Comparison of ENCODE assay signal across 27 mouse cellular contexts in genomic region chr4:154236001-154236400, GRCm38 (mm10).
DNase-seq lines count a peak whose midpoint lies in the region; ATAC-seq lines count a peak whose summit lies in the region.
"Had no signal": no experiment of that assay in that cellular context is flagged by ENCODE, and none has a peak within 500 bp of the region (broad histone marks: within the 10 kb centered on the region; RNA-seq: fewer than 3 reads in every experiment).

No protein-coding gene starts in this region.

- peaks cover 61% of the 10 kb centered on the region for H3K4me1 ChIP-seq in kidney, embryonic 15.5 days
- peaks cover 53% of the 10 kb centered on the region for H3K4me1 ChIP-seq in embryonic facial prominence, embryonic 12.5 days
- peaks cover 99% of the 10 kb centered on the region for H3K4me1 ChIP-seq in embryonic facial prominence, embryonic 15.5 days
- H3K4me1 ChIP-seq in stomach, embryonic 15.5 days = peaks cover 21% of the 10 kb centered on the region; the same call in 1 of the 2 replicates

- H3K36me3 ChIP-seq in kidney, embryonic 15.5 days = no peaks in the 10 kb centered on the region
- H3K36me3 ChIP-seq in embryonic facial prominence, embryonic 12.5 days = no peaks in the 10 kb centered on the region
- H3K36me3 ChIP-seq in embryonic facial prominence, embryonic 15.5 days = no peaks in the 10 kb centered on the region
- no peaks in the 10 kb centered on the region for H3K36me3 ChIP-seq in stomach, embryonic 15.5 days
- H3K36me3 ChIP-seq: G1E; intestine, embryonic 15.5 days; neural tube, embryonic 12.5 days had no signal

- ATAC-seq in kidney, embryonic 15.5 days (replicated peaks; ENCODE audit: low FRiP score) = peak; percentile 70
- no peak for ATAC-seq in embryonic facial prominence, embryonic 12.5 days (ENCODE audit: insufficient number of reproducible peaks, insufficient read depth, low FRiP score, low TSS enrichment)
- no peak for ATAC-seq in embryonic facial prominence, embryonic 15.5 days (ENCODE audit: insufficient number of reproducible peaks, low FRiP score, low TSS enrichment, low read depth)
- no peak for ATAC-seq in stomach, embryonic 15.5 days (ENCODE audit: insufficient read depth, low FRiP score, low read depth)
- ATAC-seq: forebrain, postnatal 0 days had no signal

- H3K9ac ChIP-seq in kidney, embryonic 15.5 days = no peak overlapping the region
- no peak overlapping the region for H3K9ac ChIP-seq in embryonic facial prominence, embryonic 12.5 days
- no peak overlapping the region for H3K9ac ChIP-seq in embryonic facial prominence, embryonic 15.5 days
- no peak overlapping the region for H3K9ac ChIP-seq in stomach, embryonic 15.5 days
- H3K9ac ChIP-seq: forebrain, postnatal 0 days; intestine, embryonic 15.5 days; neural tube, embryonic 12.5 days had no signal

- no peak overlapping the region for H3K4me3 ChIP-seq in kidney, embryonic 15.5 days (replicated peaks)
- H3K4me3 ChIP-seq in embryonic facial prominence, embryonic 12.5 days = no peak overlapping the region
- H3K4me3 ChIP-seq in embryonic facial prominence, embryonic 15.5 days (replicated peaks) = 0 out of 2 replicates have a peak overlapping the region, but pooled peaks have one; percentile 50
- no peak overlapping the region for H3K4me3 ChIP-seq in stomach, embryonic 15.5 days (replicated peaks)
- H3K4me3 ChIP-seq: intestine, embryonic 15.5 days; layer of hippocampus, adult 2 months; neural tube, embryonic 12.5 days had no signal

- H3K27me3 ChIP-seq in kidney, embryonic 15.5 days = no peaks in the 10 kb centered on the region; the same call in 1 of the 2 replicates
- no peaks in the 10 kb centered on the region for H3K27me3 ChIP-seq in embryonic facial prominence, embryonic 12.5 days
- H3K27me3 ChIP-seq in embryonic facial prominence, embryonic 15.5 days = no peaks in the 10 kb centered on the region
- no peaks in the 10 kb centered on the region for H3K27me3 ChIP-seq in stomach, embryonic 15.5 days (replicated peaks)
- H3K27me3 ChIP-seq: CH12.LX; intestine, embryonic 15.5 days; neural tube, embryonic 12.5 days had no signal

- WGBS in kidney, embryonic 15.5 days = 46% methylated on average over 3 of the region's 3 CpGs
- 62% methylated on average over 3 of the region's 3 CpGs for WGBS in embryonic facial prominence, embryonic 12.5 days
- WGBS in embryonic facial prominence, embryonic 15.5 days = 52% methylated on average over 3 of the region's 3 CpGs
- 87% methylated on average over 3 of the region's 3 CpGs for WGBS in stomach, embryonic 15.5 days

- peak overlapping the region; percentile 64 for H3K27ac ChIP-seq in kidney, embryonic 15.5 days
- H3K27ac ChIP-seq in embryonic facial prominence, embryonic 12.5 days = peak overlapping the region; percentile 85
- H3K27ac ChIP-seq in embryonic facial prominence, embryonic 15.5 days (replicated peaks) = peak overlapping the region; percentile 94
- peak overlapping the region; percentile 40; the same call in 1 of the 2 replicates for H3K27ac ChIP-seq in stomach, embryonic 15.5 days
- H3K27ac ChIP-seq: layer of hippocampus, adult 2 months; neural tube, embryonic 12.5 days had no signal

- H3K9me3 ChIP-seq in kidney, embryonic 15.5 days (replicated peaks) = no peaks in the 10 kb centered on the region
- no peaks in the 10 kb centered on the region for H3K9me3 ChIP-seq in embryonic facial prominence, embryonic 12.5 days
- H3K9me3 ChIP-seq in embryonic facial prominence, embryonic 15.5 days (replicated peaks) = no peaks in the 10 kb centered on the region
- no peaks in the 10 kb centered on the region for H3K9me3 ChIP-seq in stomach, embryonic 15.5 days
- H3K9me3 ChIP-seq: intestine, embryonic 15.5 days; neural tube, embryonic 12.5 days had no signal

- H3K4me2 ChIP-seq in kidney, embryonic 15.5 days = no peak overlapping the region
- H3K4me2 ChIP-seq in embryonic facial prominence, embryonic 12.5 days (replicated peaks) = no peak overlapping the region
- H3K4me2 ChIP-seq in embryonic facial prominence, embryonic 15.5 days (replicated peaks) = 0 out of 2 replicates have a peak overlapping the region, but pooled peaks have one; percentile 69
- no peak overlapping the region for H3K4me2 ChIP-seq in stomach, embryonic 15.5 days
- H3K4me2 ChIP-seq: liver, embryonic 11.5 days had no signal

- DNase-seq in kidney, adult 11 months = no peak
- DNase-seq in adrenal gland, adult 8-10 months = no peak
- DNase-seq in urinary bladder, postnatal 10 days (ENCODE audit: low spot score) = no peak
- DNase-seq: adrenal gland, adult 2 months; B cell, adult 2 months; cerebellum, adult 11-12 months; cerebellum, postnatal 10 days; forebrain, postnatal 0 days; gastrocnemius, postnatal 36 days; heart, postnatal 4 days; kidney, postnatal 14 days; lung, adult 18-20 months; lung, postnatal 10 days; retina, postnatal 1 day; right cerebral cortex, postnatal 25 days; spleen, adult 18-20 months; thymus, postnatal 25 days had no signal

Comparison
In these comparisons a context has a peak if more than half of its experiments do, and no peak if none do; other contexts are left out.
1. H3K27ac ChIP-seq: peak in every context shown above with its lines; median percentile 94 in embryonic facial prominence, embryonic 15.5 days; 85 in embryonic facial prominence, embryonic 12.5 days; 64 in kidney, embryonic 15.5 days; 40 in stomach, embryonic 15.5 days.